Mouse (Mus musculus): ENCODE data around the gene Cacna1d.

The Cacna1d gene

DNA sequence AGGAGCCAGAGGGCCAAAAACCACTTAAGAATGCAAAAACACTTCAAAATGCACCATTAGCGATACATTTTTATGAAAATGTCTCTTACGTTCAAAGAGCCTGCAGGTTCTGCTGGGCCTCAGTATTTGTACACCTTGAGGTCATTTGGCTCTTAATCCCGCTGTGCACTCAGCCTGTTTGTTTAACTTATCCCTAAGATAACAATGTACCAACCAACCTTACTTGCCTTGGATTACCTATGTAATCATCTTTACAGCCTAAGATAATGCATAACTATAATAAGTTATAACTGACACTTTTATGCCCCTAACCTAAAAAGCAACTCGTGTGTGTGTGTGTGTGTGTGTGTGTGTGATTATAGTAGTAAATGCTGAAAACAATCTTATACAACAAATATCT is 411.5 kb downstream of the Cacna1d start:
- no peak for DNase-seq (ENCODE audit: low spot score in 2 of 2)

DNA sequence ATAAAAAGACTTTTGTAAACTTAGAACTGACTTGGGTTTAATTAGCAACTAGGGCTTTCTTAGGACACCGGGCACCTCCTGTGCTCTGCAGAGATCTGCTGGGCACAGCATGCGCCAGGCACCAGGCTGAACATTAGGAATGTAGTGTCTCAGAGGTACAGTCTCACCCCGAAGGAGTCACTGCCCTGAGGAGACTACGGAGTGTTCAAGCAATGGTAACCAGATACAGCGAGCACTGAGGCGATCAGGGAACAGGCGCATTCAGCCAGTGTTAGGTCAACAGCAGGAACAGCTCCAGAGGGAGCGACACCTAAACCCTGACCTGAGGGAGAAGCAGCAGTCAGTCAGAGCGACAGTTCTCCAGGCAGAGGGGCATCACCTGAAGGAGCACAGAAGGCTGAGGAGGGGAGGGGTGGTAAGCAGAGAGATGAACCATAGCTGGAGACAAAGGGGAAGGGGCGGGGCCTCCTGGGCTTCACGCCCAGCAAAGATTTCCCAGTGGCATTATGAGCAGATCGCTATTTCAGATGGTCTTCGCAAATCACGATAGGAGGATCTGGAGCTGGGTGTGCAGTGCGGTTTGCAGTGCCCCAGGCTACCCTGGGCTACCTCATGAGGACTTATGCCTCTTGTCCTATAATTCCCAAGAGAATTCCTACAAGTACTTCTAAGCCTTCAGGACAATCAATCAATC is 413.0 kb downstream of the Cacna1d start:
- no peak for DNase-seq (ENCODE audit: low spot score in 2 of 2)

DNA sequence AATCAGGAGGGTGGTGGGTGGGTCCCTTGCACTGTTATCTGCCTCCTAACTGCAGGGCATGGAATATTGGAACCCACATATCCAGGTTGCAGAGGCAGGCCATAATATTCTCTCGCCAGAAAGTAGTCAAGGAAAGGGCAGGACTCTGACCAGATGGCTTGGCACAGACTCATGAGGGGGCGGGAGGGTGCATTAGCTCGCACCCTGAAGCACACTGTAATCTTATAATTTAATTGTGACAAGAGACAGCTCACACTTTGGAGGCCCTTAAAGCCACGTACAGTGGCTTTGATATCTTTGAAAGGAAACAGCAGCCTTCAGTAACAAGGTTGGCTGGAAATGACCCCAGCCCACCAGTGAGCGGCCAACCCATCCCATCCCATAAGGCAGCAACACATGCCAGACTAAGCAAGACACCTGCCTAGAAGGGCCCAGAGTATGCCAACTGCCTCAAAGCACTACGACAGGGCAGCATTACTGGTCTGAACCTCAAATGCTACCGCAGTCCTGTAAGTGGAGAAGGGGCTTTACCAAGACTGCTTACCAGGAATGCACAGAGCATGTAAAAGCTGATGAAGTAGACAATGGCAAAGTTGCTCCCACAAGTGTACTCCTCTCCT is 415.9 kb downstream of the Cacna1d start:
- no peak for DNase-seq (ENCODE audit: low spot score in 2 of 2)

DNA sequence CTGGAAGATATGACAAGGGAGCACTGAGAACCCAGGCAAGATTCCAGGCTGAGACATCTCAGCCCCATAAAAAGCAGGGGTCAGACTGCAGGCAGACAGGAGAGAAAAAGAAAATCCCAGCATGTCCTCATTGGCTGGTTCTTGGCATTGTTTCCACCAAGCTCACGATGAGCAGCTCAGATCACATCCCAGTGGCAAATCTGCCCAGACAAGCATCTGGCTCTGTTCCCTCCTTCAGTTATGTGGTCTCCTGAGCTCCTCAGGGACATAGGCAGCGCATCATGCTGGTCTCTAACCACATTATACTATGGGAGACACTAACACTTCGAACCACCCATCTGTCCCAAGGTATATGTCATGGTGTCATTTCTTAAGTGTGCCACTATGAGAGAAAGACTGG is 422.7 kb downstream of the Cacna1d start:
- no peak for DNase-seq (ENCODE audit: low spot score in 2 of 2)

- no peak for DNase-seq (ENCODE audit: low spot score in 2 of 2)
Observed at GRCm38 (mm10) chr14:30066752-30067151, 424.5 kb downstream of the Cacna1d start.

DNA sequence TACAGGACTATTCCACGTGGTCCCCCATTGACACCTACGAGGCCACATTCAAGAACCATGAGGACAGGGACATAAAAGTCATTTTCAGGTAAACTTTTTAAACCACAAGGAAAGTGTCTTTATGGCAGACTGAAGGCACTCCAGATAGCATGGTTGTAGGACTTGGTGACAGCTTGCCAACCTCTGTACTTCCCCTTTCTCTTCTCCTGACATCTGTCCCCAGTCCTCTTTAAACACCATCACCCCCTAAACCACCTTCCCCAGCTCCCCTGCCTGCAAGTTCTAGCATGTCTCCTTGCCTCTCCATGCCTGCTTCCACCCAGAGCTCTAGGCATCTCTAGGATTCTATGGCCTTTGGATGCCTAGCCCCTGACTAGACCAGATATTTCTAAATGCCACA is 426.4 kb downstream of the Cacna1d start:
- DNase-seq (ENCODE audit: low spot score in 2 of 2) = no peak

DNA sequence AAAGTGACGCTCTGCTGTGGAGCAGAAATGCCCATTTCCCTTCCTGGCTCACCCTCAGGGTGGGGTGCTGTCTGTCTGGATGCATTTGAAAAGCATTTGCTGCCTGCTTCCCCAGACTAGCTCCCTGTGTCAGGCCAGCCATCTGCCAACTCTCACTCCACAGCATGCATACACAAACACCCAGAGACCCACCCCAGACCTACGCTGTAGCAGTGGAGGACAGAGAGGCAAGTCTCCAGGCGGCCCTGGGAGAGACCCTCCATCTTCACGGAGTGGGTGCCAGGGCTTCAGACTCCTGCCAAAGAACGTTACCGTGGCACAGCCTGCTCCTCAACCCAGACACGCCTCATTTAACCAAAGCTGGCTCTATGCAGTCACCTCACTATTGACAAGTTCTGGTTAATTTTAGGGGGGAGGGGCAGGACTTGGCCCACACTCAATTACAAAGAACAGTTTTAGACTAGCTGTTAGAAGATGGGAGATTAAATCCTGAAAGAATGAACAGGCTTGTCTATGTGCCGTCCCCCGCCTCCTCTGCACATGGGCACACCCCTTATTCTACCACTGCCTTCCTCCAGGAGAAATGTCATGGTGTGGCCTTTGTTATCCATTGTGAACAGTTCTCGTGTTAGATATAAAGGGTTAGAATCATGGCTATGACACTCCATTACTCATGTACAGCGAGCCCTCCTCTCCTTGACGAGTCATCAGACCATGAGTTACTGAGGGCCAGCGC is 435.1 kb downstream of the Cacna1d start:
- no peak for DNase-seq (ENCODE audit: low spot score in 2 of 2)

GRCm38 (mm10) chr14:30054922-30055321 is 436.3 kb downstream of the Cacna1d start:
- no peak for DNase-seq (ENCODE audit: low spot score in 2 of 2)

GRCm38 (mm10) chr14:30050280-30050679 is 441.0 kb downstream of the Cacna1d start:
- DNase-seq (ENCODE audit: low spot score in 2 of 2) = no peak

GRCm38 (mm10) chr14:30048049-30048448 is 443.2 kb downstream of the Cacna1d start:
- no peak for DNase-seq (ENCODE audit: low spot score in 2 of 2)

DNA sequence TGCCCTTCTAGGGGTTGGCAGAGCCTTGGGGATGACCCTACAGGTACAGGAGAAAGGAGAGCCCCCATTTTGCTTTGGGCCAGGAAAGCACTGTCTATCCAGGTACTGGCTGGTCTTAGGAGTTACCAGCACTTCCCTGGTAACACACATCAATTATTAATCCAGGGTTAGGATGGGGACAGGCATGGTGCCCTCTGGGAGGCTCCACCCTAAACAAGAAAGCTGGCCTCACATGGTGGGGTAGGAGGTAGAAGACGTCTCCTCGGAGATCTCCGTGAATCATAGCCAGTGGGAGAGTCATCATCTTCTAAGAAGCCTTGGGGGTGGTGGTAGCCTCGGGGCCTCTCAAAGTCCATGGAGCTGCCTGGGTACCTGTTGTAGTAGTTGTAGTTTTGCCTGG is 444.3 kb downstream of the Cacna1d start:
- DNase-seq (ENCODE audit: low spot score in 2 of 2) = no peak

DNA sequence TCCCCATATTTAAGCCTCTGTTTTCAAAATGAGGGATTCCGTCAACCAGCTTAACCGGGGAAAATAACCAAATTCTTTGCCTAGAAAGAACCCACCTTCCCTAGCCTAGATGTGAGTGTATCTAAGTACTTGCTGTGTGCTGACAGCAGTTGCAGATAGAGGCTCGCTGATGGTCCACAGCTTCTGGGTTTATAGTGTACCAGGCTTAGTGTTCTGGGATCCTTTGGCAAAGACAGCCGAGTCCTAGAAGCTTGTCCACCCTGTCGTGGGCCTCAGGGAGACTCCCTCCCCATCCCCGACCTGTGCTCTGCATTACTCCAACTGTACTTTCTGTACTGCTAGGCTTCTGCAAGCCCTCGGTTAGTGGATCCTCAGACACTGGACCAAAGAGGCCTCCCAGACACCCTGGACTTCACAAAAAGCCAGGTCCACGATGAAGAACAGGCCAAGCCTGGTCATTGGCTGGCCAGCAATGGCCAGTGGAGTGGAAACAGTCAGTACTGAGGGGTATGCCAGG is 445.5 kb downstream of the Cacna1d start:
- no peak for DNase-seq (ENCODE audit: low spot score in 2 of 2)

GRCm38 (mm10) chr14:30045239-30045638 is 446.0 kb downstream of the Cacna1d start:
- peak; percentile 12 to 13 for DNase-seq (ENCODE audit: low spot score in 2 of 2)

DNA sequence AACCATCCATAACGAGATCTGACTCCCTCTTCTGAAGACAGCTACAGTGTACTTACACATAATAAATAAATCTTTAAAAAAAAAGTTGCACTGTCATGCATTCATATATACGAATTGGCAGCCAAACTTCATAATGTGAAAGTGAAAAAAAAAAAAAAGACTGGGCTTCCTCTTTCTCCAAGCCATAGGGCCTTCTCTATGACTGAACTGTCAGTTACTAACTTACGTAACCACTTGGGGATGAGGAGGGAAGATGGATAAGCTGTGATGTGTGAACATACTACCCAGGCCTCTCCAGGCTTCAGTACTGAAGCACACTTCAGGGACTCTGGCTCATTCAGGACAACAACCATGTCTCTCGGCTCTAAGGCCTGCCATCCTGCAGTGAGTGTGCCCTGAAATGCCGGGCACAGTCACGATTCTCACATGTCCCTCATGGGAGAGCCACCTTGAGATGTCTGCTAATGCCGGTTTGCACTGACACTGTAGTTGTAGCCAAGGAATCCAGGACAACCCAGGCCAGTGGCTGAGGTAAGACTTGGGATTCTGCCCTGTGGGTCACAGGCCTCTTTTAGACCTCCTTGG is 447.8 kb downstream of the Cacna1d start:
- DNase-seq (ENCODE audit: low spot score in 2 of 2) = no peak

- no peak for DNase-seq (ENCODE audit: low spot score in 2 of 2)
Observed at GRCm38 (mm10) chr14:30041836-30042235, 449.4 kb downstream of the Cacna1d start.

- no peak for DNase-seq (ENCODE audit: low spot score in 2 of 2)
Observed at GRCm38 (mm10) chr14:30039413-30039812, 451.8 kb downstream of the Cacna1d start.

GRCm38 (mm10) chr14:30038431-30038830 is 452.8 kb downstream of the Cacna1d start:
- DNase-seq (ENCODE audit: low spot score in 2 of 2) = no peak

- no peak for DNase-seq (ENCODE audit: low spot score in 2 of 2)
Observed at GRCm38 (mm10) chr14:30033405-30033804, 457.9 kb downstream of the Cacna1d start.

GRCm38 (mm10) chr14:30027378-30027777 is 463.9 kb downstream of the Cacna1d start:
- no peak for DNase-seq (ENCODE audit: low spot score in 2 of 2)

- DNase-seq (ENCODE audit: low spot score in 2 of 2) = no peak
Observed at GRCm38 (mm10) chr14:30024387-30024786, 466.9 kb downstream of the Cacna1d start.

- no peak for DNase-seq (ENCODE audit: low spot score in 2 of 2)
Observed at GRCm38 (mm10) chr14:30022471-30022870, 468.8 kb downstream of the Cacna1d start.
